ENCODE assay signal across 23 mouse cellular contexts in the genomic region with DNA sequence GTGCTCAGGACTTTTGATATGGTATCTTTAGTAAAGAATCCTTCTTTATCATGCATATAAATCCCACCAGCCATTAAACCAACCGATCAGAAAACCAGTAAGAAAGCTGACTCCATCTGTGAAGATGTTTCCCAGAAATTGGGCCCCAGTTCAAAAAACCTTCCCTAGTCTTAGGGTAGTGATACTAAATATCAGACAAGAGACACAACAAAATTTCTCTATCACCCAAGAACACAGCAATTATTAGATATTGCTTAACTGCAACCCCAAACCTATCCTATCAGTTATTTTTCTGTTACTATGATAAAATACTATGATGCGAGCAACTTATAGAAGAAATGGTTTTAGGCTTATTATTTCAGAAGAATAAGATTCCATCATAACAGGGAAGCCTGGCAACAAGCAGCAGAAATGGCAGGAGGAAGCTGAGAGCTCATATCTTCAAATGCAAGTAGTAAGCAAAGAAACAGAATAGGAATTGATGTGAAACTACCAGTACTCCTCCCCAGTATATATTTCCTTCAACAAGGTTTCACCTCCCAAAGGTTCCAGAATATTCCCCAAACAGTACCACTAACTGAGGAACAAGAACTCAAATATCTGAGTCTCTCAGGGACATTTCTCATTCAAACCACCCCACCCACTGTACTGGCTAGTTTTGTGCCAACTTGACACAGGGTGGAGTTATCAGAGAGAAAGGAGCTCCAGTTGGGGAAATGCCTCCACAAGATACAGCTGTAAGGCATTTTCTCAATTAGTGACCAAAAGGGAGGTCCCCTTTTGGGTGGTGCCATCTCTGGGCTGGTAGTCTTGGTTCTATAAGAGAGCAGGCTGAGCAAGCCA.
"Had no signal": no experiment of that assay in that cellular context is flagged by ENCODE, and none has a peak within 500 bp of the region (broad histone marks: within the 10 kb centered on the region; RNA-seq: fewer than 3 reads in every experiment).

No protein-coding gene starts in this region.

- H3K4me3 ChIP-seq: intestine, embryonic 15.5 days; kidney, embryonic 15.5 days; limb, embryonic 10.5 days; limb, embryonic 13.5 days; midbrain, embryonic 10.5 days; midbrain, embryonic 13.5 days; myocyte; neural tube, embryonic 13.5 days had no signal

- ATAC-seq: intestine, embryonic 15.5 days; midbrain, embryonic 13.5 days; midbrain, embryonic 16.5 days had no signal

- H3K4me2 ChIP-seq: intestine, embryonic 15.5 days; kidney, embryonic 15.5 days; limb, embryonic 13.5 days; midbrain, embryonic 13.5 days; neural tube, embryonic 13.5 days had no signal

- DNase-seq: kidney, adult 11 months; kidney, adult 8-10 months; kidney, postnatal 10 days; kidney, postnatal 36 days; lung, adult 2 months; lung, postnatal 14 days; lung, postnatal 4 days; right cerebral cortex, adult 18-20 months; right cerebral cortex, postnatal 14 days; right cerebral cortex, postnatal 4 days; thymus, adult 2 months; thymus, postnatal 14 days; thymus, postnatal 4 days had no signal

- H3K4me1 ChIP-seq: intestine, embryonic 15.5 days; kidney, embryonic 15.5 days; limb, embryonic 10.5 days; limb, embryonic 13.5 days; midbrain, embryonic 10.5 days; midbrain, embryonic 13.5 days; neural tube, embryonic 13.5 days had no signal

- H3K9ac ChIP-seq: intestine, embryonic 15.5 days; kidney, embryonic 15.5 days; limb, embryonic 13.5 days; midbrain, embryonic 13.5 days; neural tube, embryonic 13.5 days had no signal

- H3K27me3 ChIP-seq: intestine, embryonic 15.5 days; kidney, embryonic 15.5 days; limb, embryonic 13.5 days; midbrain, embryonic 13.5 days; neural tube, embryonic 13.5 days had no signal

- H3K9me3 ChIP-seq: intestine, embryonic 15.5 days; kidney, embryonic 15.5 days; limb, embryonic 10.5 days; limb, embryonic 13.5 days; midbrain, embryonic 10.5 days; midbrain, embryonic 13.5 days; neural tube, embryonic 13.5 days had no signal

- H3K36me3 ChIP-seq: intestine, embryonic 15.5 days; kidney, embryonic 15.5 days; limb, embryonic 10.5 days; limb, embryonic 13.5 days; midbrain, embryonic 10.5 days; midbrain, embryonic 13.5 days; neural tube, embryonic 13.5 days had no signal

- H3K27ac ChIP-seq: intestine, embryonic 15.5 days; kidney, embryonic 15.5 days; limb, embryonic 10.5 days; limb, embryonic 13.5 days; midbrain, embryonic 10.5 days; midbrain, embryonic 13.5 days; neural tube, embryonic 13.5 days; stomach, postnatal 0 days had no signal
